Mouse (Mus musculus): ENCODE data around the gene Olfr960.

DNA sequence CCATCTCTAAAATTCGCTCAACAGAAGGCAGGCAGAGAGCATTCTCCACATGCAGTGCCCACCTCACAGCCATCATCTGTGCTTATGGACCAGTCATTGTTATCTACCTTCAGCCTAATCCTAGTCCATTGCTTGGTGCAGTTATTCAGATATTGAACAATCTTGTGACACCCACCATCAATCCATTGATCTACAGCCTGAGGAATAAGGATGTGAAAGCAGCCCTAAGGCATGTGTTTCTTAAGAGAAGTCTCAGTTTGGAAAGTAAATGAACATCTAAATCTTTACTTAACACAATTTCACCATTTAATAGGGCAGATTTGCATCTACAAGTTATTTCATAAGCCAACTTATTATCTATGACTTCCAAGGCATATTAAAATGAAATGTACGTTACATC, 48.5 kb downstream of the Olfr960 start:
- no peak for TF ChIP-seq CHD2 (IDR thresholded peaks at IDR 0.05; ENCODE audit: low read depth, low read length)
- TF ChIP-seq HCFC1 (IDR thresholded peaks at IDR 0.05; ENCODE audit: borderline replicate concordance, insufficient read depth, low read length): no peak
- no peak for TF ChIP-seq ZNF384 (IDR thresholded peaks at IDR 0.05; ENCODE audit: low read depth, low read length)
- no peak for TF ChIP-seq ZC3H11A (IDR thresholded peaks at IDR 0.05; ENCODE audit: borderline replicate concordance, low read depth, low read length)

Data from ES-E14 (cell line).